Mouse (Mus musculus): Measurements from ENCODE around the gene Jmjd8. TPM values are rescaled to one million over a fixed set of nuclear protein-coding genes. Genes with fewer than 3 reads are reported as not detected.

The Jmjd8 gene
- polyA plus RNA-seq, 1 experiment = 47.3 TPM

DNA sequence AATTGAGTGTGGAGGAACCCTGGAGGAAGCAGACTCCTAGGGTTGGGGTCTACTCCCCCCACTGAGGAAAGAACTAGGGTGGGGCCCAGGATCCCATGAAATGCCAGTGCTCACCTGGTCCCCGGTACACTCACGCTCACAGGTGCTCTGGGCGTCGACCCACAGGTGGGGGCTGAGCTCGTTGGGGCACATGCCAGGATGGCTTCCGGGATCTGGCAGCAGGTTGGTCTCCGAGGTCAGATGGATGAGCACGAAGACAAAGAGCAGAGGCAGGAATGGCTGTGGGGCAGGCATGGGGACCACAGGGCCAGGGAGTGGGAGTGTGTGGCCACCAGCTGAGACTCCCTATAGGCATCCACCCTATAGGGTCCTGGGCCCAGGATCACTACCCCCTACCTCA, 51.1 kb downstream of the Jmjd8 start:
- no peak for TF ChIP-seq CTCF (IDR thresholded peaks at IDR 0.05; ENCODE audit: extremely low read depth, insufficient read length, insufficient replicate concordance, low read depth, low read length)
- no peak for TF ChIP-seq POLR2A (IDR thresholded peaks at IDR 0.05; ENCODE audit: low read depth, low read length)
- Histone ChIP-seq H3K36me3 (ENCODE audit: control insufficient read depth, insufficient read depth, low read length) (peaks cover 31% of the 10 kb centered on the region), H3K4me1 (ENCODE audit: control insufficient read depth, insufficient read depth, insufficient read length, low read length) (peaks cover 10% of the 10 kb centered on the region), H3K27me3 (ENCODE audit: control insufficient read depth, insufficient read depth, low read length) (no peaks in the 10 kb centered on the region), H3K27ac (ENCODE audit: insufficient read depth, low read depth, low read length) (no peak overlapping the region), H3K4me3 (ENCODE audit: low read depth, low read length) (no peak overlapping the region)
- WGBS = 67% methylated on average over 8 of the region's 8 CpGs

DNA sequence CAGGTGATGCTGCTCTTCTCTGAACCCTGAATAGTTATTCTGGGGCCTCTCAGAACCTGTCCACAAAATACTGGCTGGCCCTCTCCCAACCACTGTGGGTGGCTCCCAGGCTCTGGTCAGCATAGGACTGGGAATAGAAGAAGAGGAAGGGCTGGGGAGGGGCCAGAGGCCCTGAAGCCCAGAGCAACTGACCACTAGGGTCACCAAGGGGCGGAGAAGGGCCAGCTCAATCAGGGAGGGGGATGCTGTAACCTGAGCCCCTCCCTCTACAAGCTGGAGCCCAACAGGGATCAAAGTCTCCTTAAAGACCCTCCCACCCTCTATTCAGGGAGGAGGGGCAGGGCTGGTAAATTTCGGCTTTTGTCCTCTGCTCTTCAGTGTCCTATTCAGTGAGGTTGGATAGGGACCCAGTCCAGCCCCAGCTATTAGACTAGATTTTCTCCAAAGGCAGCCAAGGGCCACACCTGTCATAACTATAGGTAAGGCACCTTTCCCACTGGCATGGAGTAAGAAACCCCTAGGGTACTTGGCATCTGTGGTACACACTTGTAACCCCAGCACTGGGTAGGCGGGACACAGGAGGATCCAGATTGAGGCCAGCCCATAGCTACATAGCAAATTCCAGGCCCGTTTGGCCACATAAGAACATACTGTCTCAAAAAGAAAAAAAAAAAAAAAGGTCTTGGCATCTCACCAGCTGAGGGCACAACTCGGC, 51.7 kb downstream of the Jmjd8 start, which contains the start of gene Wfikkn1:
Wfikkn1 (minus strand) TSS at position 663 of the 715 bp plus-strand sequence.
- 50% methylated on average over 5 of the region's 5 CpGs for WGBS
- Histone ChIP-seq H3K4me1 (ENCODE audit: control insufficient read depth, insufficient read depth, insufficient read length, low read length) (peaks cover 10% of the 10 kb centered on the region), H3K27ac (ENCODE audit: insufficient read depth, low read depth, low read length) (no peak within 1 kb of the TSS), H3K36me3 (ENCODE audit: control insufficient read depth, insufficient read depth, low read length) (peaks cover 31% of the 10 kb centered on the region), H3K27me3 (ENCODE audit: control insufficient read depth, insufficient read depth, low read length) (no peaks in the 10 kb centered on the region), H3K4me3 (ENCODE audit: low read depth, low read length) (no peak within 1 kb of the TSS)
- TF ChIP-seq POLR2A (IDR thresholded peaks at IDR 0.05; ENCODE audit: low read depth, low read length) = no peak; the same call in 1 of the 2 replicates

DNA sequence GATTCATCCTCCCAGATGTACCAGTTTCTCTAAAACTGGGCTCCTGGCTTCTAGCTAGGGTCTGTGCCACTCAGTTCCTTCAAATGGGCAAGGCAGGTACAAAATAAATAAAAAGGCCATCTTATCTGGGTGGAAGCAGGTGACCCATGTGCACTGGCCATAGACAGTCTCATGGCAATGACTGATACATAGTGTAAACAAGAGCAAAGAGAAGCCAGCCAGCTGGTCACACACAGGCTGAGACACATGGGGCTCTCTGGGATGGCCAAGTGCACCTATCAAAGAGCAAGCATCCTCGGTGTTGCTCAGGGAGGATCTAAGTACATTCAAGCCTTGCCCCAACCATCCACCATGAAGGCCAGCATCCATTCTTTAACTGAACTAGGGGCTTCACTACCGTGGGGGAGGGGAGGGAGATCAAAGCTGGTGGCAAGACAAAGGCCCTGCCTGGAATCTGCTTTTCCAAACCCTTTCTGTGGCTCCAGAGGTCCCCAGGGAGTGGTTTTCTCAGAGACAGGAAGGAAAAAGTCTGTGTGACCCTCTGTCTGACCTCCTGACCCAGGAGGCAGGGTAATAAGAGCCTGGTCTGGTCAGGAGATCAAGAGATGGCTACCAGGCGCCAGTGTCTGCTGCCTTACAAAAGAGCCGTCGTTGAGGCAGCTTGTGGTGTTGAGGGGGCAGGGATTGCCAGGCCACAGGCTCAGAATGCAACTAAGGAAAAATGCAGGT, 52.4 kb downstream of the Jmjd8 start:
- peaks cover 31% of the 10 kb centered on the region for H3K36me3 ChIP-seq (ENCODE audit: control insufficient read depth, insufficient read depth, low read length)
- H3K27me3 ChIP-seq (ENCODE audit: control insufficient read depth, insufficient read depth, low read length) = no peaks in the 10 kb centered on the region
- peaks cover 7% of the 10 kb centered on the region for H3K4me1 ChIP-seq (ENCODE audit: control insufficient read depth, insufficient read depth, insufficient read length, low read length)
- no peak overlapping the region for H3K4me3 ChIP-seq (ENCODE audit: low read depth, low read length)
- H3K27ac ChIP-seq (ENCODE audit: insufficient read depth, low read depth, low read length) = no peak overlapping the region
- no peak for TF ChIP-seq CTCF (IDR thresholded peaks at IDR 0.05; ENCODE audit: extremely low read depth, insufficient read length, insufficient replicate concordance, low read depth, low read length)
- no peak for TF ChIP-seq POLR2A (IDR thresholded peaks at IDR 0.05; ENCODE audit: low read depth, low read length)
- 50% methylated on average over 5 of the region's 5 CpGs for WGBS

Other genes with a start within 250 kb of the Jmjd8 start
- gene Lmf1, start 249.8 kb upstream of the Jmjd8 start, polyA plus RNA-seq (2012; rRNA removed) = 10.0 and 10.9 TPM in 2 replicates
- 0.20 and 0.30 TPM in 2 replicates for gene Gng13, start 111.7 kb upstream of the Jmjd8 start, polyA plus RNA-seq (2012; rRNA removed)
- gene Chtf18, start 101.4 kb upstream of the Jmjd8 start, polyA plus RNA-seq (2012; rRNA removed) = 7.3 and 15.2 TPM in 2 replicates
- gene Rpusd1, start 101.2 kb upstream of the Jmjd8 start, polyA plus RNA-seq (2012; rRNA removed) = 12.4 and 23.0 TPM in 2 replicates
- 0.16 and 0.20 TPM in 2 replicates for gene Mslnl, start 92.8 kb upstream of the Jmjd8 start, polyA plus RNA-seq (2012; rRNA removed)
- 1.0 and 3.8 TPM in 2 replicates for gene Msln, start 74.5 kb upstream of the Jmjd8 start, polyA plus RNA-seq (2012; rRNA removed)
- 14.9 and 19.3 TPM in 2 replicates for gene Narfl, start 55.1 kb upstream of the Jmjd8 start, polyA plus RNA-seq (2012; rRNA removed)
- gene Haghl, start 43.2 kb upstream of the Jmjd8 start, polyA plus RNA-seq (2012; rRNA removed) = 12.7 and 25.0 TPM in 2 replicates
- 0.06 TPM in 1 of 2 replicates, not detected in the other for gene Ccdc78, start 42.3 kb upstream of the Jmjd8 start, polyA plus RNA-seq (2012; rRNA removed)
- gene Fam173a, start 36.0 kb upstream of the Jmjd8 start, polyA plus RNA-seq (2012; rRNA removed) = 70.7 and 135 TPM in 2 replicates
- 0.48 TPM in 1 of 2 replicates, not detected in the other for gene AC134908.4, start 33.2 kb upstream of the Jmjd8 start, polyA plus RNA-seq (2012; rRNA removed)
- 28.2 and 31.9 TPM in 2 replicates for gene Metrn, start 31.7 kb upstream of the Jmjd8 start, polyA plus RNA-seq (2012; rRNA removed)
- gene Fbxl16, start 19.8 kb upstream of the Jmjd8 start, polyA plus RNA-seq (2012; rRNA removed) = 3.1 and 3.7 TPM in 2 replicates
- gene Wdr24, start 5.2 kb upstream of the Jmjd8 start, polyA plus RNA-seq (2012; rRNA removed) = 18.2 and 40.0 TPM in 2 replicates
- 76.7 and 141 TPM in 2 replicates for gene Stub1, start 4.5 kb downstream of the Jmjd8 start, polyA plus RNA-seq (2012; rRNA removed)
- 6.9 and 10.6 TPM in 2 replicates for gene Rhbdl1, start 8.4 kb downstream of the Jmjd8 start, polyA plus RNA-seq (2012; rRNA removed)
- 28.3 and 55.5 TPM in 2 replicates for gene Gm20683, start 12.9 kb downstream of the Jmjd8 start, polyA plus RNA-seq (2012; rRNA removed)
- 54.9 and 87.5 TPM in 2 replicates for gene Rhot2, start 16.0 kb downstream of the Jmjd8 start, polyA plus RNA-seq (2012; rRNA removed)
- gene Wdr90, start 32.6 kb downstream of the Jmjd8 start, polyA plus RNA-seq (2012; rRNA removed) = 8.3 and 13.3 TPM in 2 replicates
- gene Mcrip2, start 39.9 kb downstream of the Jmjd8 start, polyA plus RNA-seq (2012; rRNA removed) = 84.8 and 111 TPM in 2 replicates
- gene Mettl26, start 46.2 kb downstream of the Jmjd8 start, polyA plus RNA-seq (2012; rRNA removed) = 149 and 196 TPM in 2 replicates
- 0.72 and 2.6 TPM in 2 replicates for gene Wfikkn1, start 52.0 kb downstream of the Jmjd8 start, polyA plus RNA-seq (2012; rRNA removed)
- gene Rab40c, start 90.9 kb downstream of the Jmjd8 start, polyA plus RNA-seq (2012; rRNA removed) = 20.7 and 43.4 TPM in 2 replicates
- 59.8 and 74.1 TPM in 2 replicates for gene Pigq, start 116.1 kb downstream of the Jmjd8 start, polyA plus RNA-seq (2012; rRNA removed)
- 0.51 TPM in 1 of 2 replicates, not detected in the other for gene Nhlrc4, start 116.1 kb downstream of the Jmjd8 start, polyA plus RNA-seq (2012; rRNA removed)
- 0.04 TPM in 1 of 2 replicates, not detected in the other for gene A930017K11Rik, start 123.7 kb downstream of the Jmjd8 start, polyA plus RNA-seq (2012; rRNA removed)
- gene Capn15, start 156.9 kb downstream of the Jmjd8 start, polyA plus RNA-seq (2012; rRNA removed) = 46.8 and 75.2 TPM in 2 replicates
- 37.3 and 116 TPM in 2 replicates for gene Rab11fip3, start 240.7 kb downstream of the Jmjd8 start, polyA plus RNA-seq (2012; rRNA removed)

Data from small intestine, adult 2 months (tissue).